Mouse (Mus musculus): ENCODE results near the gene Pld4. TPM values are rescaled to one million over a fixed set of nuclear protein-coding genes. Genes with fewer than 3 reads are reported as not detected.
A peak's percentile ranks its signal among the peaks of the same experiment; 100 is the strongest.

Gene Pld4
- total and polyA plus RNA-seq, 2 experiments from 2014 or later, result 8.8 to 12.6 TPM

- Histone ChIP-seq H3K36me3 (ENCODE audit: insufficient read depth, low read length) (no peaks in the 10 kb centered on the region), H3K27ac (ENCODE audit: low read depth, low read length) (no peak overlapping the region), H3K4me2 (ENCODE audit: low read depth, low read length, poor library complexity, severe bottlenecking) (no peak overlapping the region), H3K4me1 (ENCODE audit: insufficient read depth, low read length) (no peaks in the 10 kb centered on the region), H3K4me3 (ENCODE audit: low read depth, low read length) (no peak overlapping the region), H3K27me3 (ENCODE audit: insufficient read depth, low read length) (no peaks in the 10 kb centered on the region), H3K9ac (replicated peaks; ENCODE audit: low read length, poor library complexity, severe bottlenecking) (no peak overlapping the region), H3K9me3 (ENCODE audit: low read length) (no peaks in the 10 kb centered on the region)
- TF ChIP-seq CTCF (IDR thresholded peaks at IDR 0.05), result no peak
- DNase-seq (ENCODE audit: low spot score) (peak; percentile 28), ATAC-seq (ENCODE audit: low FRiP score) (no peak)
- 90% methylated on average over 16 of the region's 16 CpGs for WGBS
Measured at GRCm38 (mm10) chr12:112767036-112767890, 6.8 kb downstream of the Pld4 start.

DNA sequence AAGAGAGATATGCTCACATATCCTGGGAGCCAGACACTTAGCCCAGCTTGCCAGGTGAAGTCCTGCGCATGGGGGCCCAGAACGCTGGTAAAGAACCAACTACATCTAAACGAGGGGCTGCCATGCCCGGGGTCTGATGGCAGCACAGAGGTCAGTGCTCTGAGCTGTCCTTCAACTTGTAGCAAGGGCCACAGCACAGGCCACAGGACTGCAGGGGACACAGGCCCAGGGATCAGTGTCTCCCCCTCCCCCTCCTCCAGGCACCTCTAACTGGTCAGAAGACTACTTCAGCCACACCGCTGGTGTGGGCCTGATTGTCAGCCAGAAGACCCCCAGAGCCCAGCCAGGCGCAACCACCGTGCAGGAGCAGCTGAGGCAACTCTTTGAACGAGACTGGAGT is 7.7 kb downstream of the Pld4 start:
- Histone ChIP-seq H3K27me3 (ENCODE audit: insufficient read depth, low read length) (no peaks in the 10 kb centered on the region), H3K9me3 (ENCODE audit: low read length) (no peaks in the 10 kb centered on the region), H3K4me1 (ENCODE audit: insufficient read depth, low read length) (no peaks in the 10 kb centered on the region), H3K36me3 (ENCODE audit: insufficient read depth, low read length) (no peaks in the 10 kb centered on the region), H3K9ac (replicated peaks; ENCODE audit: low read length, poor library complexity, severe bottlenecking) (no peak overlapping the region), H3K4me2 (ENCODE audit: low read depth, low read length, poor library complexity, severe bottlenecking) (no peak overlapping the region), H3K27ac (ENCODE audit: low read depth, low read length) (no peak overlapping the region), H3K4me3 (ENCODE audit: low read depth, low read length) (no peak overlapping the region)
- 95% methylated on average over 8 of the region's 8 CpGs for WGBS
- no peak for TF ChIP-seq CTCF (IDR thresholded peaks at IDR 0.05)
- ATAC-seq (ENCODE audit: low FRiP score) (no peak), DNase-seq (ENCODE audit: low spot score) (no peak)

DNA sequence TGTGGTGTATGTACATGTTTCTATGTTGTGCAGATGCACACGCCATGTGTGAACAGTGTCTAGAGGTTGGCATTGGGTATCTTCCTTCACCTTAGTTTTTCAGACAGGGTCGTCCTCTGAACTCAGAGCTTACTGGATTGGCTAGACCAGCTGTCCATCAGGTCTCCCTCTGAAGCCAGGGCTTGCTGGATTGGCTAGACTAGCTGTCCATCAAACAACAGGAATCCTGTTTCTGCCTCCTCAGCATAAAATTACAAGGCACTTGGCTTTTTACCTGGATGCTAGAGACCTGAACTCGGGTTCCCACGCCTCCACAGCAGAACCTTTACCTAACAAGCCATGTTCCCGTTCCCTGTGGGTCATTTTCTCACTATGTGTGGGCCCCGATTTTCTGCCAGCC is 8.6 kb downstream of the Pld4 start:
- no peaks in the 10 kb centered on the region for H3K36me3 ChIP-seq (ENCODE audit: insufficient read depth, low read length)
- no peaks in the 10 kb centered on the region for H3K9me3 ChIP-seq (ENCODE audit: low read length)
- no peaks in the 10 kb centered on the region for H3K4me1 ChIP-seq (ENCODE audit: insufficient read depth, low read length)
- H3K9ac ChIP-seq (replicated peaks; ENCODE audit: low read length, poor library complexity, severe bottlenecking), result no peak overlapping the region
- no peak overlapping the region for H3K4me3 ChIP-seq (ENCODE audit: low read depth, low read length)
- H3K27me3 ChIP-seq (ENCODE audit: insufficient read depth, low read length), result no peaks in the 10 kb centered on the region
- H3K4me2 ChIP-seq (ENCODE audit: low read depth, low read length, poor library complexity, severe bottlenecking), result no peak overlapping the region
- 89% methylated on average over 6 of the region's 6 CpGs for WGBS
- H3K27ac ChIP-seq (ENCODE audit: low read depth, low read length), result no peak overlapping the region
- TF ChIP-seq CTCF (IDR thresholded peaks at IDR 0.05), result no peak
- ATAC-seq (ENCODE audit: low FRiP score), result no peak
- DNase-seq (ENCODE audit: low spot score), result peak; percentile 46

DNA sequence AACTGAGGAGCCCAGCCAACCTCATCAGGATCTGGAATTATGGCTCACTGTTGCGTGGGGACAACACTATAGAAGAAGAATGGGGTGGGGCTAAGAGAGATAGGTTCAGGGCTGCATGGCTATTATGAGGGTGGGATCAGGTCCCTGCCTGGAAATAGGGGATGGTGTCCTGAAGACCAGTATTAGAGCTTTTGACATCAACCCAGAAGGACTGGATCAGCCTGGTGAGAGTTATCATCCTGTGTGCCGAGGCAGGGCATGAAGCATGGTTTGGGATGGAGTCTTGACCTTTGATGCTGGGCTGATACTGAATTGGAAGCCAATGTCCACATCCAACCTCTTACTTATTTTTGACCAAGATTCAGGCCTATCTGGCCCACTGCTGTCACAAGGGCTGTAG is 9.3 kb downstream of the Pld4 start:
- WGBS, result 84% methylated on average over 2 of the region's 2 CpGs
- no peak overlapping the region for H3K27ac ChIP-seq (ENCODE audit: low read depth, low read length)

DNA sequence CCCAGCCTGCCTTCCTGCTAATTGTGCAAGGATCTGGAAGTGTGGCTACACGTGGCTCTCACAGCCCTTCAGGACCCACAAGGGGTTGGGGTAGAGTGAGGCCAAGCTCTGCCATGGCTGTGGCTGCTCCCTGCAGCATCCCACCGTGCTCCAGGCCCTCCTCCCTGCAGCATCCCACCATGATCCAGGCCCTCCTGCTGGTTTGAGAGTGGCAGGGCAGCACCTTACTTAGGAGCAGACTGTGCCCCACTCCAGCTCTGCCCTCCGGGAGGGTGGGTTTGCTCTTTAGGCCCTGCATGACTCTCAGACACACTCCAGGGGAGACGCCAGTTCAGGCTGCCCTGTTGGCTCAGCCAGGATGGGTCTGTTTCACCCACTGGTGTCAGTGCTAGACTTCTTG is 9.9 kb downstream of the Pld4 start:
- no peak overlapping the region for H3K4me2 ChIP-seq (ENCODE audit: low read depth, low read length, poor library complexity, severe bottlenecking)
- H3K4me3 ChIP-seq (ENCODE audit: low read depth, low read length), result no peak overlapping the region
- ATAC-seq (ENCODE audit: low FRiP score) (no peak), DNase-seq (ENCODE audit: low spot score) (no peak)
- no peaks in the 10 kb centered on the region for H3K4me1 ChIP-seq (ENCODE audit: insufficient read depth, low read length)
- H3K36me3 ChIP-seq (ENCODE audit: insufficient read depth, low read length), result no peaks in the 10 kb centered on the region
- WGBS, result 68% methylated on average over 4 of the region's 4 CpGs
- H3K27me3 ChIP-seq (ENCODE audit: insufficient read depth, low read length), result no peaks in the 10 kb centered on the region
- no peak overlapping the region for H3K27ac ChIP-seq (ENCODE audit: low read depth, low read length)
- TF ChIP-seq CTCF (IDR thresholded peaks at IDR 0.05), result no peak
- H3K9ac ChIP-seq (replicated peaks; ENCODE audit: low read length, poor library complexity, severe bottlenecking), result no peak overlapping the region
- H3K9me3 ChIP-seq (ENCODE audit: low read length), result no peaks in the 10 kb centered on the region

More for the DNA sequence above, 9.3 kb downstream of the Pld4 start:
- H3K4me1 ChIP-seq (ENCODE audit: insufficient read depth, low read length), result no peaks in the 10 kb centered on the region
- no peak overlapping the region for H3K4me3 ChIP-seq (ENCODE audit: low read depth, low read length)
- ATAC-seq (ENCODE audit: low FRiP score) (no peak), DNase-seq (ENCODE audit: low spot score) (no peak)
- H3K9ac ChIP-seq (replicated peaks; ENCODE audit: low read length, poor library complexity, severe bottlenecking), result no peak overlapping the region
- TF ChIP-seq CTCF (IDR thresholded peaks at IDR 0.05), result no peak
- H3K27me3 ChIP-seq (ENCODE audit: insufficient read depth, low read length), result no peaks in the 10 kb centered on the region
- no peak overlapping the region for H3K4me2 ChIP-seq (ENCODE audit: low read depth, low read length, poor library complexity, severe bottlenecking)
- no peaks in the 10 kb centered on the region for H3K36me3 ChIP-seq (ENCODE audit: insufficient read depth, low read length)
- H3K9me3 ChIP-seq (ENCODE audit: low read length), result no peaks in the 10 kb centered on the region

- no peaks in the 10 kb centered on the region for H3K4me1 ChIP-seq (ENCODE audit: insufficient read depth, low read length)
- ATAC-seq (ENCODE audit: low FRiP score) (no peak), DNase-seq (ENCODE audit: low spot score) (no peak)
- 88% methylated on average over 14 of the region's 14 CpGs for WGBS
- H3K36me3 ChIP-seq (ENCODE audit: insufficient read depth, low read length), result no peaks in the 10 kb centered on the region
- H3K27me3 ChIP-seq (ENCODE audit: insufficient read depth, low read length), result no peaks in the 10 kb centered on the region
- H3K4me2 ChIP-seq (ENCODE audit: low read depth, low read length, poor library complexity, severe bottlenecking), result no peak overlapping the region
- H3K9me3 ChIP-seq (ENCODE audit: low read length), result no peaks in the 10 kb centered on the region
- H3K27ac ChIP-seq (ENCODE audit: low read depth, low read length), result no peak overlapping the region
- H3K4me3 ChIP-seq (ENCODE audit: low read depth, low read length), result no peak overlapping the region
- TF ChIP-seq CTCF (IDR thresholded peaks at IDR 0.05), result no peak
- no peak overlapping the region for H3K9ac ChIP-seq (replicated peaks; ENCODE audit: low read length, poor library complexity, severe bottlenecking)
Measured at GRCm38 (mm10) chr12:112772306-112772705, 11.9 kb downstream of the Pld4 start.
